Mouse (Mus musculus) retina, postnatal 7 days (tissue): ENCODE data around the gene Mybpc1.
"Not testable (repeated sequence)": the region's sequence is repeated elsewhere in the genome, so short reads cannot be mapped to it uniquely, and the experiment has no call there.

Experiments
- DNase-seq: peaks from one replicate; pipeline ENCODE4 v3.0.0-alpha.2; 2012; ENCODE audit warnings: low read depth, low spot score

Mybpc1 gene

GRCm38 (mm10) chr10:88550225-88550624 is 54.7 kb downstream of the Mybpc1 start:
- no peak for DNase-seq

- no peak for DNase-seq
Observed at GRCm38 (mm10) chr10:88547635-88548034, 57.3 kb downstream of the Mybpc1 start.

- no peak for DNase-seq
Observed at GRCm38 (mm10) chr10:88530631-88531030, 74.3 kb downstream of the Mybpc1 start.

GRCm38 (mm10) chr10:88524016-88524415 is 80.9 kb downstream of the Mybpc1 start:
- DNase-seq = no peak

- DNase-seq = no peak
Observed at GRCm38 (mm10) chr10:88523212-88523611, 81.7 kb downstream of the Mybpc1 start.

GRCm38 (mm10) chr10:88522795-88523194 is 82.2 kb downstream of the Mybpc1 start:
- no peak for DNase-seq

GRCm38 (mm10) chr10:88515049-88515448 is 89.9 kb downstream of the Mybpc1 start:
- DNase-seq = not testable (repeated sequence)

GRCm38 (mm10) chr10:88514495-88514894 is 90.5 kb downstream of the Mybpc1 start:
- no peak for DNase-seq

- DNase-seq = no peak
Observed at GRCm38 (mm10) chr10:88513574-88514135, 91.3 kb downstream of the Mybpc1 start.

- DNase-seq = no peak
Observed at GRCm38 (mm10) chr10:88511355-88511754, 93.6 kb downstream of the Mybpc1 start.

- DNase-seq = no peak
Observed at GRCm38 (mm10) chr10:88510503-88511271, 94.3 kb downstream of the Mybpc1 start.

GRCm38 (mm10) chr10:88507691-88508143 is 97.2 kb downstream of the Mybpc1 start:
- no peak for DNase-seq

- no peak for DNase-seq
Observed at GRCm38 (mm10) chr10:88505256-88505655, 99.7 kb downstream of the Mybpc1 start.

- no peak for DNase-seq
Observed at GRCm38 (mm10) chr10:88504481-88504880, 100.5 kb downstream of the Mybpc1 start.

- peak; percentile 84 for DNase-seq
Observed at GRCm38 (mm10) chr10:88503421-88504314, 101.3 kb downstream of the Mybpc1 start, which contains the start of gene Chpt1. TSS of gene Chpt1 (minus strand) at chr10:88504073.

GRCm38 (mm10) chr10:88502919-88503318 is 102.0 kb downstream of the Mybpc1 start:
- no peak for DNase-seq

- DNase-seq = no peak
Observed at GRCm38 (mm10) chr10:88501886-88502765, 102.8 kb downstream of the Mybpc1 start.

GRCm38 (mm10) chr10:88501370-88501769 is 103.6 kb downstream of the Mybpc1 start:
- DNase-seq = no peak

GRCm38 (mm10) chr10:88499993-88500392 is 105.0 kb downstream of the Mybpc1 start:
- DNase-seq = no peak

- DNase-seq = no peak
Observed at GRCm38 (mm10) chr10:88496864-88497564, 107.9 kb downstream of the Mybpc1 start.
